Mouse (Mus musculus): ENCODE results near the gene Rxfp4. TPM values are rescaled to one million over a fixed set of nuclear protein-coding genes. Genes with fewer than 3 reads are reported as not detected.
A peak's percentile ranks its signal among the peaks of the same experiment; 100 is the strongest.

Rxfp4 gene
- total RNA-seq, 2 experiments from 2014 or later, result not detected

- intact Hi-C loops (cut with DNase I), result no loop called here
- peak overlapping the region; percentile 97 for H3K27ac ChIP-seq
- no peak for DNase-seq (ENCODE audit: extremely low spot score in 1 of 2, low spot score in 2 of 2)
- no peak overlapping the region for H3K4me3 ChIP-seq
- no peak for TF ChIP-seq CTCF (IDR thresholded peaks at IDR 0.05)
Measured at GRCm38 (mm10) chr3:88624951-88625350, 28.0 kb downstream of the Rxfp4 start.

GRCm38 (mm10) chr3:88624324-88624723 is 28.6 kb downstream of the Rxfp4 start:
- DNase-seq (ENCODE audit: extremely low spot score in 1 of 2, low spot score in 2 of 2), result no peak
- Histone ChIP-seq H3K4me3 (peak overlapping the region; percentile 79), H3K27ac (peak overlapping the region; percentile 97)
- intact Hi-C loops (cut with DNase I), result no loop called here
- no peak for TF ChIP-seq CTCF (IDR thresholded peaks at IDR 0.05)

DNA sequence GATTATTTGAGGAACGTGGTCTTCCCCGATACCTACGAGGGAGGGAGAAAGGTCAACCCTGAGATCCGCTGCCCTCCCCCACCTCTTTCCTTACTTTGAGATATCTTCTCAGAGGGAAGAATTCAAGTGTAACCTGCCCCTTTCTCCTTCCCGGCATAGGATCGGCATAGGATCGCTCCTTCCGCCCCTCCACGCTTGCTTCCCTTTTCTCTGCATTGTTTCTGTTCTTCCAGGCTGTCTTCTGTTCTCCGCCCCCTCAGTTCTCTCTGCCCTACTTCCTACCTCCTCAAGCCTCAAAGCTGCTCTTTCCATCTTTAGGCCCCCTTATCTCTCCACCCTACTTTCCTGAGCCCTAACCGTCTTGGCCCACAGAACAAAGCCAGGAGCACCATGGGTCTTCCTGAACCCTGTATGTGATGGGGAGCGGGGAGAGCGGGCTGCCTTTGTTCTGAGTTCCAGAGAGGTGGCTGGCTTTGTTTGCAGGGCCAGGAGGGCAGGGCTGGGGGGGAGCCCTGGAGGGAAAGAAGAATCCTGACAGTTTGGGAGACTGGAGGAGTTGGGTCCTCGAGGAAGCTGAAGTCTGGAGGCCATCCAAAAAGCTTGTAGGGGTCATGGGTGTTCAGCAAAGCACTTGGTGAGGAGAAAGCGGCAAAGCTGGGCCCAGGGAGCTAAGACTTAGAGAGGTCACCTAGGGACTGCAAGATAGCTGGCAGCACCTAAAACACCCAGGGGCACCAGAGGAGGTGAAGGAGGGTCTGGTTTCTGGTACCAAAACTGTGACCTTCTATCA is 29.4 kb downstream of the Rxfp4 start:
- Histone ChIP-seq H3K4me3 (peak overlapping the region; percentile 79), H3K27ac (peak overlapping the region; percentile 97)
- DNase-seq (ENCODE audit: extremely low spot score in 1 of 2, low spot score in 2 of 2), result no peak
- intact Hi-C loops (cut with DNase I), result loop anchor here (1.0 kb wide), 1 partner anchor 8 kb away; no protein-coding TSS in a partner anchor
- no peak for TF ChIP-seq CTCF (IDR thresholded peaks at IDR 0.05)

- no peak for DNase-seq (ENCODE audit: extremely low spot score in 1 of 2, low spot score in 2 of 2)
- intact Hi-C loops (cut with DNase I), result loop anchor here (1.0 kb wide), 1 partner anchor 8 kb away; no protein-coding TSS in a partner anchor
- Histone ChIP-seq H3K4me3 (peak overlapping the region; percentile 79), H3K27ac (peak overlapping the region; percentile 97)
- no peak for TF ChIP-seq CTCF (IDR thresholded peaks at IDR 0.05)
Measured at GRCm38 (mm10) chr3:88622941-88623345, 30.0 kb downstream of the Rxfp4 start.

DNA sequence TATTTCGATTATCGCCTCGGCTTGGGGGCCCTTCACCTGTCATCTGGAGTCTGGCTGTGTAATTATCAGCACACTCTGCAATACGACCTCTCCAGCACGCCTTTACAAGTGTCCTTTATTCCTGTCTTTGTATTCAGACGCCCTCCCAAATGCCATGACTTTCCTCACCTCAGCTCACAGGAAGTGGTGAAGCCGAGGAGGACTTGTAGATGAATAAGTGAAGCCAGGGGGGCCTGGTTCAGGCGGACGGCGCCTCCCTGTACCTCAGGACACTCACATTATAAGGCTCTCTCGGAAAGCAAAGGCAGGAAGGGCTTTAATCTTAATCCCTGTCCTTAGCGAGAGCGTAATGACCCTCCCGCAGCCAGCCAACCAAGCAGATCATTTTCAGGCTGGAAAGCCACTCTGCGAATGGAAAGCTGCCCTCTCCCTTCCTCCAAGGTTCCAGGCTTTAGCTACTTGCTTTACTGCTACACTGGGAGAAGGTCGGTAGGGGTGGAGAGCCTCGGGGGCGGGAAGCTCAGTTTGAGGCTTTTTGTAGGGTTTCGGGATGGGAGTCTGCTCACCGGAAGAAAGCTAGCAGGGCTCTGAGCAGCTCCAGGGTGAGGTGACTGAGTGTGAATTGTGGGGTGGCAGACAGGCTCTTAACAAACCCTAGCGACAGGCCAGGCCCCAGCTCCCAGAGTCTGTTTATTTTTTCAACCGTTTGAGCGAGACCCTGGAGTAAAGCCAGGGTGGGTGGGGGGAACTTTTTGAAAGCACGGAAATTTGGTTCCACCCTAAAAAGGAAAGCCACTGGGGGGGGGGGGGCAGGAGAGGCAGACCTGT is 30.6 kb downstream of the Rxfp4 start:
- DNase-seq (ENCODE audit: extremely low spot score in 1 of 2, low spot score in 2 of 2), result no peak
- intact Hi-C loops (cut with DNase I), result no loop called here

GRCm38 (mm10) chr3:88621537-88622112 is 31.3 kb downstream of the Rxfp4 start:
- intact Hi-C loops (cut with DNase I), result no loop called here

More for the DNA sequence above, 30.6 kb downstream of the Rxfp4 start:
- H3K4me3 ChIP-seq, result peak overlapping the region; percentile 79
- no peak for TF ChIP-seq CTCF (IDR thresholded peaks at IDR 0.05)
- peak overlapping the region; percentile 97 for H3K27ac ChIP-seq

GRCm38 (mm10) chr3:88620992-88621536 is 31.9 kb downstream of the Rxfp4 start:
- Histone ChIP-seq H3K27ac (peak overlapping the region; percentile 97), H3K4me3 (peak overlapping the region; percentile 79)
- TF ChIP-seq CTCF (IDR thresholded peaks at IDR 0.05), result no peak
- DNase-seq (ENCODE audit: extremely low spot score in 1 of 2, low spot score in 2 of 2), result peak in 1 of 2 experiments; percentile 49
- intact Hi-C loops (cut with DNase I), result no loop called here

More at GRCm38 (mm10) chr3:88621537-88622112, 31.3 kb downstream of the Rxfp4 start:
- no peak for DNase-seq (ENCODE audit: extremely low spot score in 1 of 2, low spot score in 2 of 2)
- Histone ChIP-seq H3K4me3 (peak overlapping the region; percentile 79), H3K27ac (peak overlapping the region; percentile 97)
- TF ChIP-seq CTCF (IDR thresholded peaks at IDR 0.05), result no peak

GRCm38 (mm10) chr3:88620146-88620991 is 32.6 kb downstream of the Rxfp4 start:
- intact Hi-C loops (cut with DNase I), result no loop called here
- Histone ChIP-seq H3K27ac (peak overlapping the region; percentile 97), H3K4me3 (peak overlapping the region; percentile 79)
- DNase-seq (ENCODE audit: extremely low spot score in 1 of 2, low spot score in 2 of 2), result no peak
- TF ChIP-seq CTCF (IDR thresholded peaks at IDR 0.05), result no peak

DNA sequence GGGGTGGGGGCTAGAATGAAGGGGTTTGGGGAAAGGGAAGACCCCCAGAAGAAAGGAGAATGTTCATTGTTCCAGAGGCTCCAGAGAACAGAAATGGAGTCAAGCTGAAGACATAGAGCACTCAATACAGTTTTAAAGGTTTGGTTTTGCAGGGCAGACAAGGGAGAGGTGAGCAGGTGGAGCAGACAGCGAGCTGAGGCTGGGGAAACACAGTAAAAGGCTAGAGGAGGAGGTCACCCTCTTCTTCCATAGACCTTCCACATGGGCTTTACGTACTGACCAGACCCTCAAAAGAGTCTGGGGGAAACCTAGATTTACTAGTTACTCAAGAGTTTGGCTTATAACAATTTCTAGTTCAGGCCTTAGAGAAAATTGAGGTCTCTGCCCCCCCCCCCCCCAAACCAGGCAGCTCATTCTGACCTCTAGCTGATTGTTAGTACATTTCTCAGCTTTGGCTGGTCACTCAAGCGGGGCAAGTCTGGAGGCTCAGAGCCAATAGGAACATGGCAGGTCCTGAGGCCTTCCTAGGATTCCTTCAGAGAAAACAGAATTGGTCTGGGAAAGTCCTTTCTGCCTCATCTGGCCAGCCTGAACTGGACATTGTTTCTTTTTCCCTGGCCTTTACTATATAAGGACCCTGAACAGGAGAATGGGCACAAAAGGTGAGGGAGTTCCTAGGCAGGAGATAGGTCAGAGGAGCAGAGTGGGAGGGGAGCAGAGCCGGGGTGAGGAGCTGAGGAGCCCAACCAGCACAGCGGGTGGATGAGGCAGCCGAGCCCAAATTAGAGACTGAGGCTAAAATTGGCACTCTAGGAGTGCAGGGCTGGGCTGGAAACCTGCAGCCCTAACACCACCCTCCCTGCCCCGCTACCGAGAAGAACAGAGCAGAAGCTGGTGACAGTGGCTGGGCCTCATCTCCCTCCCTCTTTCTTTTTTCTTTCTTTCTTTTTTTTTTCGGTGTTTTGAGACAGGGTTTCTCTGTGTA is 33.5 kb downstream of the Rxfp4 start:
- no peak for DNase-seq (ENCODE audit: extremely low spot score in 1 of 2, low spot score in 2 of 2)
- Histone ChIP-seq H3K27ac (peak overlapping the region; percentile 97; the same call in 1 of the 2 replicates), H3K4me3 (no peak overlapping the region)
- intact Hi-C loops (cut with DNase I), result no loop called here
- TF ChIP-seq CTCF (IDR thresholded peaks at IDR 0.05), result no peak
